Mouse (Mus musculus) testis, adult 2 months (tissue): ENCODE data around the gene Gm11114.

Experiments used
- CTCF ChIP-seq: fragments of 200-500 bp; IDR thresholded peaks from 2 replicates; pipeline ENCODE4 v1.5.1; 2012; ENCODE audit warnings: low read depth, mild to moderate bottlenecking, inconsistent platforms, low read length, moderate library complexity; ENCODE audit not compliant: control insufficient read depth, insufficient read depth, insufficient replicate concordance
- POLR2A ChIP-seq: fragments of 200-500 bp; IDR thresholded peaks from 2 replicates; pipeline ENCODE4 v1.6.1; 2012; ENCODE audit warnings: low read depth, mild to moderate bottlenecking, inconsistent platforms, low read length, moderate library complexity; ENCODE audit not compliant: control insufficient read depth

DNA sequence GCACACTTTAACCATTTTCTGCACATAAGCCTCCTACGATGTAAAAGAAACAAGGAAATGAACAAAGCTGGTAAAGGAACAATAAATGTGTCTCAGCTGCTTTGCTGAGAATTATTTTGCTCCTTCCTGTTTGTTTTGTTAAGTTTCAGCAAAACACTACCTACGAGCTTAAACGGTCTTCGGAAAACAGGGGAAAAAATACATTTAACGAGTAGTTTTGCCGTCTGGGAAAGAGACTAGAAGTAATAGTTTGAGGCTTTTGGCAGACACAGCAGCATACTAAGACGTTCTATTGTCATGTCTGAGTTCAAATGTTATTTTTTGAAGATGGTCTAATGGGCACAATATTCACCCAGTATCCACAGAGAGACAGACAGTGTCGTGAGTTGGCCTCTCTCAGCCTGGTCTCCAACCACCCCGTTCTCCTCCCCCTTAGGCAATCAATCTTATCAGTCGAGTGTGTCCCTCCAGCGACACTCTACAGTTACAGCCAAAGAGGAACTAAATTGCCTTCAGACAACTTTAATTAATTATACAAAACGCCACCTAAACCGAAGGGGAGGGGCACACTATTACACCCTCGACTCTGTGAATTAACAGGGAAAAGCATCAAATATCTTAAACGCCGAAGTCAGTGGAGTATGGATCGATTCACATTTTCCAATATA is 12.8 kb downstream of the Gm11114 start:
- no peak for TF ChIP-seq CTCF
- TF ChIP-seq POLR2A, result no peak
